Mouse (Mus musculus) forebrain, postnatal 0 days (tissue): ENCODE data around the gene Inmt. TPM values are rescaled to one million over a fixed set of nuclear protein-coding genes. Genes with fewer than 3 reads are reported as not detected.

Experiments used
- ATAC-seq: fragments of 200-750 bp; cut with Nextera tagmentation; 2 replicates; pipeline ENCODE4 v1.8.0; 2017; ENCODE audit warnings: mild to moderate bottlenecking, moderate library complexity
- DNase-seq: peaks from one replicate; pipeline ENCODE4 v3.0.0-alpha.2; 2015
- H3K27ac ChIP-seq: fragments of 300-500 bp; sonication (generic); 2 replicates; pipeline ENCODE4 v1.5.1; 2014; ENCODE audit warnings: low read depth, mild to moderate bottlenecking, antibody characterized with exemption, low read length, moderate library complexity, mixed read lengths
- H3K27me3 ChIP-seq: fragments of 300-500 bp; sonication (generic); 2 replicates; pipeline ENCODE4 v1.6.1; 2014; ENCODE audit warnings: mild to moderate bottlenecking, low read length, mixed read lengths; ENCODE audit not compliant: insufficient read depth
- H3K36me3 ChIP-seq: fragments of 300-500 bp; sonication (generic); 2 replicates; pipeline ENCODE4 v1.6.1; 2014; ENCODE audit warnings: mild to moderate bottlenecking, moderate library complexity; ENCODE audit not compliant: insufficient read depth
- H3K4me1 ChIP-seq: fragments of 300-500 bp; sonication (generic); 2 replicates; pipeline ENCODE4 v1.6.1; 2014; ENCODE audit warnings: antibody characterized with exemption; ENCODE audit not compliant: insufficient read depth
- H3K4me2 ChIP-seq: fragments of 300-500 bp; sonication (generic); 2 replicates; pipeline ENCODE4 v1.6.1; 2014; ENCODE audit warnings: low read depth, mild to moderate bottlenecking, moderate library complexity
- H3K4me3 ChIP-seq: fragments of 300-500 bp; sonication (generic); 2 replicates; pipeline ENCODE4 v1.5.1; 2014; ENCODE audit warnings: low read depth, low read length, mixed read lengths
- H3K9ac ChIP-seq: fragments of 300-500 bp; sonication (generic); 2 replicates; pipeline ENCODE4 v1.6.1; 2014; ENCODE audit warnings: mild to moderate bottlenecking
- H3K9me3 ChIP-seq: fragments of 300-500 bp; sonication (generic); 2 replicates; pipeline ENCODE4 v1.6.1; 2016; ENCODE audit warnings: low read length
- CTCF ChIP-seq: sonication (generic); IDR thresholded peaks from 2 replicates; pipeline ENCODE4 v1.5.1; 2016; ENCODE audit warnings: antibody characterized with exemption, control low read depth, low read depth
- WGBS: fragments of 180-500 bp; shearing (Covaris S2); extraction: QIAGEN DNeasy Blood & Tissue Kit; methylation state at CpG from one replicate; pipeline ENCODE4 v1.1.7; 2014; 5-methylcytosine and 5-hydroxymethylcytosine counted together
- polyA plus RNA-seq: library from polyadenylated mRNA; unstranded; fragments of >200 nt; fragmentation: Nextera tagmentation; extraction: Ambion mirVana; gene quantifications from 2 replicates; pipeline ENCODE4 v1.2.1, GENCODE M21; 2015
- total RNA-seq: library from RNA; depleted of rRNA; stranded (reverse); fragments of >200 nt; gene quantifications from 2 replicates; pipeline ENCODE4 v1.2.3, GENCODE M21; 2014

Gene Inmt
- total and polyA plus RNA-seq, 2 experiments from 2014 or later, result not detected

GRCm38 (mm10) chr6:55169818-55170217 lies 5.0 kb downstream of the Inmt start:
- Histone ChIP-seq H3K9ac (no peak overlapping the region), H3K4me3 (no peak overlapping the region), H3K36me3 (no peaks in the 10 kb centered on the region), H3K4me1 (no peaks in the 10 kb centered on the region), H3K9me3 (no peaks in the 10 kb centered on the region), H3K27ac (no peak overlapping the region), H3K27me3 (no peaks in the 10 kb centered on the region), H3K4me2 (no peak overlapping the region)
- DNase-seq, result no peak
- ATAC-seq, result no peak
- no peak for TF ChIP-seq CTCF
- 59% methylated on average over 5 of the region's 5 CpGs for WGBS

GRCm38 (mm10) chr6:55166777-55167463 lies 7.9 kb downstream of the Inmt start:
- ATAC-seq, result peak; percentile 79
- WGBS, result 58% methylated on average over 7 of the region's 7 CpGs
- H3K27ac ChIP-seq, result no peak overlapping the region
- TF ChIP-seq CTCF, result peak; percentile 99
- H3K36me3 ChIP-seq, result no peaks in the 10 kb centered on the region
- H3K4me1 ChIP-seq, result no peaks in the 10 kb centered on the region
- DNase-seq, result peak; percentile 88
- no peaks in the 10 kb centered on the region for H3K27me3 ChIP-seq
- H3K9ac ChIP-seq, result no peak overlapping the region
- H3K4me3 ChIP-seq, result no peak overlapping the region
- no peaks in the 10 kb centered on the region for H3K9me3 ChIP-seq
- no peak overlapping the region for H3K4me2 ChIP-seq

GRCm38 (mm10) chr6:55163046-55163584 lies 11.7 kb downstream of the Inmt start:
- no peak overlapping the region for H3K9ac ChIP-seq
- H3K9me3 ChIP-seq, result no peaks in the 10 kb centered on the region
- ATAC-seq (no peak), DNase-seq (no peak)
- TF ChIP-seq CTCF, result no peak
- H3K4me1 ChIP-seq, result no peaks in the 10 kb centered on the region
- 55% methylated on average over 8 of the region's 8 CpGs for WGBS
- no peaks in the 10 kb centered on the region for H3K36me3 ChIP-seq
- H3K4me2 ChIP-seq, result no peak overlapping the region
- no peaks in the 10 kb centered on the region for H3K27me3 ChIP-seq
- no peak overlapping the region for H3K27ac ChIP-seq
- H3K4me3 ChIP-seq, result no peak overlapping the region

DNA sequence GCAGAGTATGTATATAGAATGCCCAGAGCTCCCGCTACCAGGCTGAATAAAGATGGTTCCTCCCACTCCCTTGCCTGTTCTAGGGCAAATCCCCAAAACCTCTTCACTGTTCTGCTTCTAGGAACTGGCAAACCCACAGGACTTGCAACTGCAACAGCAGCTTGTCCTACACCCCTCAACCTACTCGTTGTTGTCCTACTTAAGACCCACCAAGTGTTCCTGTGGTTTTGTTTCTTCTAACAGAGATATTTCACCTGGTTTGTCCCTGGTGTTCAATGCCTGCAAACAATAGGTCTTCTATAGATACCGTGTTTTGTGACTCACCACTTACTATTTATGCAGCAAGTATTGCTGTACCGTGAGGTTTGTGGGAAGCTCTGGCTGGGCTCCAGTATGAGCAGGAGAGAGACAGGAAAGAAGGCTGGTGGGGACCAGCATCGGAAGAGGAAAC lies 13.5 kb downstream of the Inmt start:
- no peaks in the 10 kb centered on the region for H3K27me3 ChIP-seq
- H3K36me3 ChIP-seq, result no peaks in the 10 kb centered on the region
- DNase-seq, result peak; percentile 14
- no peaks in the 10 kb centered on the region for H3K9me3 ChIP-seq
- no peak overlapping the region for H3K27ac ChIP-seq
- no peak for TF ChIP-seq CTCF
- ATAC-seq, result 0 out of 2 replicates have a peak, but pooled peaks have one; percentile 20
- no peak overlapping the region for H3K4me2 ChIP-seq
- 56% methylated on average over 5 of the region's 5 CpGs for WGBS
- no peak overlapping the region for H3K9ac ChIP-seq
- no peaks in the 10 kb centered on the region for H3K4me1 ChIP-seq
- H3K4me3 ChIP-seq, result no peak overlapping the region

- ATAC-seq (no peak), DNase-seq (no peak)
- Histone ChIP-seq H3K27me3 (no peaks in the 10 kb centered on the region), H3K4me3 (no peak overlapping the region), H3K36me3 (no peaks in the 10 kb centered on the region), H3K9me3 (no peaks in the 10 kb centered on the region), H3K4me2 (no peak overlapping the region), H3K4me1 (no peaks in the 10 kb centered on the region), H3K9ac (no peak overlapping the region), H3K27ac (no peak overlapping the region)
- TF ChIP-seq CTCF, result no peak
- 67% methylated on average over 1 of the region's 1 CpGs for WGBS
Observed at GRCm38 (mm10) chr6:55159256-55159655, 15.6 kb downstream of the Inmt start.

DNA sequence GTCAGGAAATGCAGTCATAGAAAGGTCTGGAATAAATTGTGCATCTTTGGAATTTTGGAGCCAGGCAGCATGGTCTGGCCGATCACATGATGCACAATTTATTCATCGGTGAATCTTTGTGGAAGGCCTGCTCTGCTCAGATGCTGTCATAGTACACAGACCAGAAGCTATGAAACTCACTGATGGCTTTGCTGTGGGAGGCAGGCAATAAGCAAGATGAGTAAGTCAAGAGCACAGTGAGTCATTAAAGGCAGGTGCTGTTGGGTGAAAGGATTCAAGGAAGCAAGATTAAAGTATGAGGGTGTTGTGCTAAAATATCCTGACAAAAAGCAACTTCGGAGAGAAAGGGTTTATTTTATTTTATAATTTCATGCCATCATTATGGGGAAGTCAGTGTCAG lies 22.6 kb downstream of the Inmt start:
- Histone ChIP-seq H3K27me3 (no peaks in the 10 kb centered on the region), H3K36me3 (no peaks in the 10 kb centered on the region), H3K27ac (no peak overlapping the region), H3K4me2 (no peak overlapping the region), H3K4me1 (no peaks in the 10 kb centered on the region), H3K4me3 (no peak overlapping the region), H3K9me3 (no peaks in the 10 kb centered on the region), H3K9ac (no peak overlapping the region)
- ATAC-seq (no peak), DNase-seq (no peak)
- 91% methylated on average over 3 of the region's 3 CpGs for WGBS
- TF ChIP-seq CTCF, result no peak

GRCm38 (mm10) chr6:55146138-55146537 lies 28.7 kb downstream of the Inmt start:
- Histone ChIP-seq H3K36me3 (no peaks in the 10 kb centered on the region), H3K4me2 (no peak overlapping the region), H3K27ac (no peak overlapping the region), H3K9ac (no peak overlapping the region), H3K27me3 (no peaks in the 10 kb centered on the region), H3K4me1 (no peaks in the 10 kb centered on the region), H3K9me3 (0 out of 2 replicates have a peak, but pooled peaks cover 4% of the 10 kb centered on the region), H3K4me3 (no peak overlapping the region)
- ATAC-seq (0 out of 2 replicates have a peak, but pooled peaks have one; percentile 12), DNase-seq (no peak)
- TF ChIP-seq CTCF, result no peak
- WGBS, result 21% methylated on average over 4 of the region's 4 CpGs
